Mouse (Mus musculus) brain, embryonic 14.5 days (tissue): Measurements from ENCODE around the gene AU018091.

Experiments
- CTCF ChIP-seq: fragments of 200-500 bp; IDR thresholded peaks from 2 replicates; pipeline ENCODE4 v1.5.1; 2012; ENCODE audit warnings: inconsistent platforms, mild to moderate bottlenecking, moderate library complexity, borderline replicate concordance; ENCODE audit not compliant: insufficient read depth, insufficient read length; ENCODE audit errors: extremely low read depth
- POLR2A ChIP-seq: fragments of 200-500 bp; IDR thresholded peaks from 2 replicates; pipeline ENCODE4 v1.6.1; 2012; ENCODE audit warnings: mild to moderate bottlenecking, inconsistent platforms, borderline replicate concordance; ENCODE audit not compliant: poor library complexity, insufficient read depth, insufficient read length, severe bottlenecking; ENCODE audit errors: extremely low read depth

DNA sequence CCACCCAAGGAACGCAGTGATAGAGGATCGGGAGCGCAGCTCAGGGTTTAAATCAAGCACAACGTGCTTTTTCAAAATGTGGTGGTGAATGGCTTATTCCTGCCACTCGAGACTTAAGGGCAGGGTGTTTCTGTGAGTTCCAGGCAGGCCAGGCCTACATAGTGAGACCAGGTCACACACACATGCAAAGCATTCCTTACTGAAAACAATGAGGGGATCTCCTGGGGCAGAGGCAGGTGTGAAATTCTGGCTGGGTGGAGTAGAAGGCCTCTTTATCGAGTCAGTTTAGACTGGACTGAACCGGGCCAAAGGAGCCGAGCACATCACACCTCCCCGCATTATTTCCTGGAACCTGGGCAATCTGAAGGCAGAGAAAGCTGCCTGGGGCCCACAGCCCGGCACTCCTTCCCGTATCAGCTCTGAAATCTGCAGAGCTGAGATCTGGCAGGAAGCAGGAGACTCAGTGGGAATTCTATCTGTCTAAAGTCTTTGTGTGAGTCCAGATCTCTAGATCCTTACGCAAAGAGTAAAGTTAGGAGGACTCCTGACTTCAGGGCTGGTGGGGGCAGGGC, 32.2 kb upstream of the AU018091 start:
- no peak for TF ChIP-seq CTCF
- no peak for TF ChIP-seq POLR2A
